Mouse (Mus musculus): ENCODE measurements around the gene Slc52a3.

Slc52a3 gene

GRCm38 (mm10) chr2:152007783-152008182, 11.5 kb downstream of the Slc52a3 start:
- no peak for TF ChIP-seq GATA4 (IDR thresholded peaks at IDR 0.05; ENCODE audit: insufficient replicate concordance, low read length)

DNA sequence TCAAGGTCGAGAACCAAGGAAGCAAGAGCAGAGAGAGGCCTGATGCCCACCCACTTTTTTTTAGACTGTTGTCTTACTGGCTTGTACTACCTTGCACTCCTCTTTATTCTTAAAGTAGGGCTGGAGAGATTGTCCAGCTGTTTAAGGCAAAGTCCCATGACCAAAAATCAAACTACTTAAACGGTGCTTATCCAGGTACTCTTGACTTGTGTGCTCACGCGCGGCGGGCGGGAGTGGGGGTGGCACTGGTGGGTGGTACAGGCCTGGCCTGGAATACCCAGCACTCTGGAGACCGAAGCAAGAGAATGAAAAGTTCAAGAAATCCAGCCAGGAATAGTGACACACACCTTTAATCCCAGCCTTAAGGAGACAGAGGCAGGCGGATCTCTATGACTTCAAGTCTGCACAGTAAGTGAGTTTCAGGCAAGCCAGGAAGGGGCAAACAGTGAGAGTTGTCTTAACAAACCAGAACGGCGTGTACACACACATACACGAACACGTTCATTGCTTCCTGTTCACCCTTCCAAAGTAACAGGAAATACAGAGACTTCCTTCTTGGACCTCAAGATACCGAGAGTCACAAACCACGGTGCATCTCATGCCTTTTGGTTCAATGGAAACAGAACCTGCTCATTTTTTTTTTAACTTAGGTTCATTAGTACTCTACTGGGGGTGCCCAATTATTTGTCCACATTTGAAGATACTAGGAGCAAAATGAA, 12.9 kb downstream of the Slc52a3 start:
- no peak for TF ChIP-seq GATA4 (IDR thresholded peaks at IDR 0.05; ENCODE audit: insufficient replicate concordance, low read length)

- no peak for TF ChIP-seq GATA4 (IDR thresholded peaks at IDR 0.05; ENCODE audit: insufficient replicate concordance, low read length)
These were observed 13.9 kb downstream of the Slc52a3 start for GRCm38 (mm10) chr2:152010251-152010650.

DNA sequence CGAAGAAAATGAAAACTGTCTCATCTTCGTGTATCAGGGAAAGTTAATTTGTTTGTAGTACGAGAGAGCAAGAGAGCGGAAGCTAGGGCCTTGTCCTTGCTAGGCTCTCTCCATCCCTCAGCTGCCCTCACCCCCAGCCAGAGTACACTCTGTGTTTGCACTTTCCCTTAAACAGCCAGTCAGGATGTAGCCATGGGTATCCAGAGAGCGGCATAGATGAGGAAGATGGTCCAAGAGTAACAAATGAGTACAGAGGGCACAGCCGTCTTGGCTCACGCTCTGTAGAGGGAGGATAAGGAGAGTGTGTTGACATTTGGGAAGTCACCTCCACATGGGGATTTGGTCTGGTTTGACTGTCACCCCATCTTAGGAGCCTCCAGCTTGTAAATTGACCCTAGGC, 14.3 kb downstream of the Slc52a3 start:
- TF ChIP-seq GATA4 (IDR thresholded peaks at IDR 0.05; ENCODE audit: insufficient replicate concordance, low read length): no peak

GRCm38 (mm10) chr2:152011724-152012123, 15.4 kb downstream of the Slc52a3 start:
- TF ChIP-seq GATA4 (IDR thresholded peaks at IDR 0.05; ENCODE audit: insufficient replicate concordance, low read length): no peak

- no peak for TF ChIP-seq GATA4 (IDR thresholded peaks at IDR 0.05; ENCODE audit: insufficient replicate concordance, low read length)
These were observed 15.9 kb downstream of the Slc52a3 start for GRCm38 (mm10) chr2:152012222-152012621.

- no peak for TF ChIP-seq GATA4 (IDR thresholded peaks at IDR 0.05; ENCODE audit: insufficient replicate concordance, low read length)
These were observed 16.4 kb downstream of the Slc52a3 start for GRCm38 (mm10) chr2:152012701-152013100.

DNA sequence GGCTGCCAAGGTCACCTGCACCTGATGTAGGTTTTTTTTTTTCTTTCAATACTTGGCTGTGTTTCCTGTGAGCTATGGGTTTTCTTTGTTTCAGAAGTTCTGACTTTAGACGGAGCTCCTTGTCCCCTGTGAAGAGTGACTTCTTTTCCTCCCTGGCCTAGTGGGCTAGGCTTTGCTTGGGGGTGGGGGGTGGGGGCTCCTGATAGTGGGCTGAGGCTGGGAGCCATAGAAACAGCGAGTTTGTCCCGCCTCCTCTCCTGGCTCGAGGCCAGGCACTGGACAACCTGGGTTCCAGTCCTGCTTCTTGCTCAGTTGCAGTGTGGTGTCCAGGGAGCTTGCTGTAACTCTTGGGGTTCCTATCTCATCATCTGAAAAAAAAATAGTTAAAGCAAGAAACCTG, 19.7 kb downstream of the Slc52a3 start:
- no peak for TF ChIP-seq GATA4 (IDR thresholded peaks at IDR 0.05; ENCODE audit: insufficient replicate concordance, low read length)

GRCm38 (mm10) chr2:152016666-152017065, 20.4 kb downstream of the Slc52a3 start:
- TF ChIP-seq GATA4 (IDR thresholded peaks at IDR 0.05; ENCODE audit: insufficient replicate concordance, low read length): no peak

DNA sequence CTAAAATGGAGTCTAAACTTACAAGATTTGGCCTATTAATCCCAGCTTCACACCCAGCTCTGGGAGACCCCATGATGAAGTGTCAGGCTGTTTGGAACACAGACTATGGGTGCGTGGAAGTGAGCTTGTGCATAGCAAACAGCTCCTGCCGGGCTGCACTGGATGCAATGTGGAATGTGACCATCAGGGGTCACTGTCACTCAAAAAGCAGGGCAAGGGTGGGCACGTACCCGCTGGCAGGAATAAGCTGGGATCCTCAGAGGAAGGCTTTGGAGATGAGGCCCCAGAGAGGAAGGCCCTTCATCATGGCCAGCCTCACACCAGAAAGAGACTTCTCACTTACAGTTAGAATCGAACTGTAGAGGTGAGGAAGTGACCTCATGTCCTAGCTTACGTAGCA, 23.9 kb downstream of the Slc52a3 start:
- no peak for TF ChIP-seq GATA4 (IDR thresholded peaks at IDR 0.05; ENCODE audit: insufficient replicate concordance, low read length)

DNA sequence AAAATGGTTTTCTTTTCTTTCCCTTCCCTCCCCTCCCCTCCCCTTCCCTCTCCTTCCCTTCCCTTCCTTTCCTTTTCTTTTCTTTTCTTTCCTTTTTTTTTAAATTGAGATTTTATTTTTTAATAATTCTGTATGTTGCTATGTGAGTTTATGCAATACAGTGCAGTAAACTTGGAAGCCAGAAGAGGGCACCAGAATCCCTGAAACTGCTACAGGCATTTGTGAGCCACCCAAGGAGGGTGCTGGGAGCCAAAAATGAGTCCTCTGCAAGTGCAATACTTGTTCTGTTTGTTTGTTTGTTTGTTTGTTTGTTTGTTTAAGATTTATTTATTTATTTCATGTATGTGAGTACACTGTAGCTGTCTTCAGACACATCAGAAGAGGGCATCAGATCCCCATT, 25.7 kb downstream of the Slc52a3 start:
- no peak for TF ChIP-seq GATA4 (IDR thresholded peaks at IDR 0.05; ENCODE audit: insufficient replicate concordance, low read length)

DNA sequence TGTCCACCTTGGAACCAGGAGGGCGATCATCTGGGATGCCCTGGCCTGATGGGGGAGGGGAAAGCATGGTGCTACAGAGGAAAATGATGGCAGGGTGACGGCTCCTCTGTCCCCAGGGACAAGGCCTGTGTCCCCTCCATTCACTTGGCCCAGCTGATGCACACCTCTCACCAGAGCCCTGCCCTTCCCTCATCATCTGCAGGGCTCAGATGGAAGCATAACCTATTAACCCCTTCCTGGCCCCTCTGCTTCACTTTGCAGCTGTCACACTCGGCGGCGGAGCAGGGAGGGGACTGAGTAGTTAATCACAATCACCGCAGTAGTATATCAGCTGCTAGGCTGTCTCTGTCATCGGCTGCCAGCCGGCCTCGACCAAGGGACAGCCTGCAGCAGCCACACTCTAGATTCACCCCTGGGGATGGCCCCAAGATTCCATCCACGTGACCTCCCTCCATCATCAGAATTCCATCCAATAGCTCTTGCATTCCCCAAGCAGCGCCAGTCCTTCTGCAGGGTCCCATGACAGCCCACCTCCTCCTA, 28.6 kb downstream of the Slc52a3 start:
- TF ChIP-seq GATA4 (IDR thresholded peaks at IDR 0.05; ENCODE audit: insufficient replicate concordance, low read length): no peak

DNA sequence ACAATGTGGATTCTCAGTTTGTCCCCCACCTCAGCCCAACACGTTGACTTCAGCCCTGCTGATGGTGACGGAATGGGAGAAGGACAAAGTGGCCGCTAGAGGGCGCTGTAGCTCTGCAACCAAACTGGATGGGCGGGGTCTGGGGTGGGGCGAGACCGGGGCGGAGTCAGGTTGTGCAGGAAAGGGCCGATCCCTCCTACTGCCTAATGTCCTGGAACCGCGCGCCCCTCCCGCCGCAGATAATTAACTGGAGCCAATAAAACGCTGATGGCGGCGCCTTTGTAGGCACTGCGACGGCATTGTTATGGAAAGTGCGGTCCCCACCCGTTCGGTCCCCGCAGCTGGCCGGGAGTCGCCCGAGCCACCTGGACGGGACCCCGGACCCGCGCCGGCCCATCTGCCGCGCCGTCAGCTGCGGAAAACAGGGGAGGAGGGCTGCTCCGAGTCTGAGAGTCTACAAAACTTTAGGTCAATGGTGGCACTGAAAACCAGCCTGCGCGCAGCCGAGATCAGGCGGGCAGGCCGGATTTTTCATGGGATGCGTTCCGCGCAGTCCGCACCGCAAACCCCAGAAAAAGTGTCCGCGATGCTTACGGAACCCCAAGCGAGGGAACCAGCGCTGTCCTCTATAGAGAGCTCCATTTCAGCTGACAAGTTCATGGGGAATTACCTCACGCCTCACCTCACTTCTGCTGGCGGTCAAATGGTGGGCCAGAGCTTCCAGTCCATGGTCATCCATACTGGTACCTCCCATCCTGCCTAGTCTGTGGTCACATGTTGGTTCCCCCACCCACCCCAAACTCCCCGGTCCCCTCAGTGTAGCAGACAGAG, 33.2 kb downstream of the Slc52a3 start:
- no peak for TF ChIP-seq GATA4 (IDR thresholded peaks at IDR 0.05; ENCODE audit: insufficient replicate concordance, low read length)

DNA sequence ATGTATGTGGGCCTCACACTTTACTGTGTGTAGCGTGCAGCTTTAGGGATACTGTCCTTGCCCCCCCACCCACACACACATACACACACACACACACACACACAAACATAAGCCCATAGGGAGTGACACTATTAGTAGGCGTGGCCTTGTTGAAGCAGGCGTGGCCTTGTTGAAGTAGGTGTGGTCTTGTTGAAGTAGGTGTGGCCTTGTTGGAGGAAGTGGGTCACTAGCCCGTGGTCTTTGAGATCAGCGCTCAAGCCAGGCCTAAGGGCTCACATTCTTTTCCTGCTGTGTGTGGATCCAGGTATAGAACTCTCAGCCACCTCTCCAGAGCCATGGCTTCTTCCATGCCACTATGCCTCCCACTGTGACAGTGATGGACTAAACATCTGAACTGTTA, 34.7 kb downstream of the Slc52a3 start:
- TF ChIP-seq GATA4 (IDR thresholded peaks at IDR 0.05; ENCODE audit: insufficient replicate concordance, low read length): no peak

GRCm38 (mm10) chr2:152040101-152040500, 43.8 kb downstream of the Slc52a3 start:
- no peak for TF ChIP-seq GATA4 (IDR thresholded peaks at IDR 0.05; ENCODE audit: insufficient replicate concordance, low read length)

Data from liver, adult (tissue).